Mouse (Mus musculus): Measurements from ENCODE around the gene Enthd1. TPM values are rescaled to one million over a fixed set of nuclear protein-coding genes. Genes with fewer than 3 reads are reported as not detected.
A peak's percentile ranks its signal among the peaks of the same experiment; 100 is the strongest.
"Not testable (repeated sequence)": the region's sequence is repeated elsewhere in the genome, so short reads cannot be mapped to it uniquely, and the experiment has no call there.

The Enthd1 gene
- polyA plus RNA-seq, 1 experiment from 2014 or later, result not detected

DNA sequence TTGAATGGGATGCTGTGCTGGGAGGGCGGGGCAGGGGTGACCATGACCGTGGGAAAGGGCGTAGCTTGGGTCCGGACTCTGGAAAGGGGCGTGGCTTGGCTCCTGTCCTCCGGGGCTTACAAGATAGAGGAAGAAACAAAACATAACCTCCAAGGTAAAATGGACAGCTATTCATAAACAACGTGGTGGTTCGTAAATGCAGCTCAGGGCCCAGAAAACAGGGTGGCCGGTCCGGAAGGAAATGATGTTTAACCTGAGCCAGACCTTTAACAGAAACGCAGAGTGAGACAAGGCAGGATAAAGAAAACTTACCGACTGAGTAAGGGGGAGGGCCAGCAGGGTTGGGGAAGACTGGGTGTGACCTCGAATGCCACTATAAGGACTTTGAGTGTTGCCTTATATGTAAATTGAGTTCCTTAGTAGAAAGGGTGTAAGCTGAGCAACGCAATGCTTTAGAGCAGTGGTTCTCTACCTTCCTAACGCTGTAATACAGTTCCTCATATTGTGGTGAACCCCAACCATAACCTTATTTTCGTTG, 34.3 kb upstream of the Enthd1 start:
- no peak overlapping the region for H3K27ac ChIP-seq (ENCODE audit: low read length)
- no peak; the same call in 1 of the 2 replicates for ATAC-seq (ENCODE audit: insufficient number of reproducible peaks, insufficient read depth, low FRiP score, low read depth)
- H3K9ac ChIP-seq (replicated peaks; ENCODE audit: low read depth, low read length), result no peak overlapping the region
- H3K9me3 ChIP-seq (ENCODE audit: control insufficient read depth, low read depth, low read length), result no peaks in the 10 kb centered on the region
- peaks cover 7% of the 10 kb centered on the region; the same call in 1 of the 2 replicates for H3K4me1 ChIP-seq (ENCODE audit: control insufficient read depth, insufficient read depth, low read length)
- WGBS, result 33% methylated on average over 16 of the region's 16 CpGs
- H3K4me2 ChIP-seq (replicated peaks; ENCODE audit: low read depth, low read length), result peak overlapping the region; percentile 21; the same call in 1 of the 2 replicates
- H3K36me3 ChIP-seq (ENCODE audit: control insufficient read depth, insufficient read depth, low read length), result no peaks in the 10 kb centered on the region
- no peak overlapping the region for H3K4me3 ChIP-seq (ENCODE audit: low read depth, low read length)
- H3K27me3 ChIP-seq (ENCODE audit: control insufficient read depth, insufficient read depth, low read length), result no peaks in the 10 kb centered on the region

GRCm38 (mm10) chr15:80598750-80599149, 33.8 kb upstream of the Enthd1 start:
- 70% methylated on average over 12 of the region's 12 CpGs for WGBS
- no peak overlapping the region for H3K4me3 ChIP-seq (ENCODE audit: low read depth, low read length)
- ATAC-seq (ENCODE audit: insufficient number of reproducible peaks, insufficient read depth, low FRiP score, low read depth), result no peak

GRCm38 (mm10) chr15:80593877-80594276, 28.9 kb upstream of the Enthd1 start:
- no peak overlapping the region for H3K27ac ChIP-seq (ENCODE audit: low read length)
- 65% methylated on average over 5 of the region's 5 CpGs for WGBS
- ATAC-seq (ENCODE audit: insufficient number of reproducible peaks, insufficient read depth, low FRiP score, low read depth), result no peak

More at GRCm38 (mm10) chr15:80598750-80599149, 33.8 kb upstream of the Enthd1 start:
- H3K27me3 ChIP-seq (ENCODE audit: control insufficient read depth, insufficient read depth, low read length), result no peaks in the 10 kb centered on the region
- no peak overlapping the region for H3K9ac ChIP-seq (replicated peaks; ENCODE audit: low read depth, low read length)
- H3K9me3 ChIP-seq (ENCODE audit: control insufficient read depth, low read depth, low read length), result no peaks in the 10 kb centered on the region
- no peaks in the 10 kb centered on the region for H3K36me3 ChIP-seq (ENCODE audit: control insufficient read depth, insufficient read depth, low read length)
- H3K27ac ChIP-seq (ENCODE audit: low read length), result no peak overlapping the region
- H3K4me1 ChIP-seq (ENCODE audit: control insufficient read depth, insufficient read depth, low read length), result peaks cover 7% of the 10 kb centered on the region; the same call in 1 of the 2 replicates
- no peak overlapping the region for H3K4me2 ChIP-seq (replicated peaks; ENCODE audit: low read depth, low read length)

DNA sequence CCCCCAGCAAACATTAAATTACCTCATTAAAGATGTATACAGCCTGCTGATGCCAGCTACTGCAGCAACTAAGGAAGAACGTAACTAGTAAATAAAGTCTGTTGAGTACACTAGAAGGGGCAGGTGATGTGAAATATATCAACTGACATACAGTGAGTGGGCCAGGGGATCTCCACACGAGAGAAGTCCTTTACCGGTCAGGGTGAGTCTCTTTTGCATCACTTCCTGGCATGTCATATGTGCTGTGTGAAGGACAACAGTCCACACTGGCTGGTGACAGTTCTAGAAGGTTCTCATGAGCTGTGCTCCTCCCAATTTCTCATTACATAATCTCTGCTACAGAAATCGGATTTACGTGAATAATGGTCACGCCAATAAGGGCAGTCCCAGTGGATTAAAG, 27.8 kb upstream of the Enthd1 start:
- Histone ChIP-seq H3K9me3 (ENCODE audit: control insufficient read depth, low read depth, low read length) (no peaks in the 10 kb centered on the region), H3K9ac (replicated peaks; ENCODE audit: low read depth, low read length) (no peak overlapping the region), H3K27ac (ENCODE audit: low read length) (no peak overlapping the region), H3K4me2 (replicated peaks; ENCODE audit: low read depth, low read length) (no peak overlapping the region), H3K27me3 (ENCODE audit: control insufficient read depth, insufficient read depth, low read length) (no peaks in the 10 kb centered on the region), H3K4me3 (ENCODE audit: low read depth, low read length) (no peak overlapping the region), H3K36me3 (ENCODE audit: control insufficient read depth, insufficient read depth, low read length) (no peaks in the 10 kb centered on the region), H3K4me1 (ENCODE audit: control insufficient read depth, insufficient read depth, low read length) (no peaks in the 10 kb centered on the region)
- no peak for ATAC-seq (ENCODE audit: insufficient number of reproducible peaks, insufficient read depth, low FRiP score, low read depth)
- 77% methylated on average over 6 of the region's 6 CpGs for WGBS

More at GRCm38 (mm10) chr15:80593877-80594276, 28.9 kb upstream of the Enthd1 start:
- H3K4me2 ChIP-seq (replicated peaks; ENCODE audit: low read depth, low read length), result no peak overlapping the region
- H3K36me3 ChIP-seq (ENCODE audit: control insufficient read depth, insufficient read depth, low read length), result no peaks in the 10 kb centered on the region
- H3K4me3 ChIP-seq (ENCODE audit: low read depth, low read length), result no peak overlapping the region
- no peak overlapping the region for H3K9ac ChIP-seq (replicated peaks; ENCODE audit: low read depth, low read length)
- no peaks in the 10 kb centered on the region for H3K9me3 ChIP-seq (ENCODE audit: control insufficient read depth, low read depth, low read length)
- no peaks in the 10 kb centered on the region for H3K27me3 ChIP-seq (ENCODE audit: control insufficient read depth, insufficient read depth, low read length)
- H3K4me1 ChIP-seq (ENCODE audit: control insufficient read depth, insufficient read depth, low read length), result peaks cover under 1% of the 10 kb centered on the region; the same call in 1 of the 2 replicates

DNA sequence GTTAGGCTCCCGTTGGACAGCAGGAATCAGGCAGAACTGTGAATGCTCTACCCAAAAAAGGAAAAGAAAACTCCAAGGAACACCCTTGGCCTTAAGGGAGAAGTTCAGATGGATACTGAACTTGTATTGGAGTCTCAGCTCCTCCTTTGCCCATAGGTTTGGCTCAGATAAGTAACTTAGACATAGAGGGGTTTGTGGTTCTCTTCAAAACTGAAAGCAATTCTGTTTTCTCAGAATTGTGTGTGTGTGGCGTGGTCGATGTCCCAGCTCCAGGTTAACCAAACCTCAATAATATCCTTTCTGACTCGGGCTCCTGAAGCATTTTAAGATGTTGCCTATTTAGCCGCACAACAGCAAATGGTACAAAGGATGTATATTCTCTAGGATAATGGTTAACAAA, 25.7 kb upstream of the Enthd1 start:
- Histone ChIP-seq H3K9ac (replicated peaks; ENCODE audit: low read depth, low read length) (no peak overlapping the region), H3K36me3 (ENCODE audit: control insufficient read depth, insufficient read depth, low read length) (no peaks in the 10 kb centered on the region), H3K9me3 (ENCODE audit: control insufficient read depth, low read depth, low read length) (no peaks in the 10 kb centered on the region), H3K27ac (ENCODE audit: low read length) (no peak overlapping the region), H3K4me2 (replicated peaks; ENCODE audit: low read depth, low read length) (no peak overlapping the region), H3K4me1 (ENCODE audit: control insufficient read depth, insufficient read depth, low read length) (no peaks in the 10 kb centered on the region), H3K27me3 (ENCODE audit: control insufficient read depth, insufficient read depth, low read length) (no peaks in the 10 kb centered on the region), H3K4me3 (ENCODE audit: low read depth, low read length) (no peak overlapping the region)
- 89% methylated on average over 5 of the region's 5 CpGs for WGBS
- ATAC-seq (ENCODE audit: insufficient number of reproducible peaks, insufficient read depth, low FRiP score, low read depth), result no peak

DNA sequence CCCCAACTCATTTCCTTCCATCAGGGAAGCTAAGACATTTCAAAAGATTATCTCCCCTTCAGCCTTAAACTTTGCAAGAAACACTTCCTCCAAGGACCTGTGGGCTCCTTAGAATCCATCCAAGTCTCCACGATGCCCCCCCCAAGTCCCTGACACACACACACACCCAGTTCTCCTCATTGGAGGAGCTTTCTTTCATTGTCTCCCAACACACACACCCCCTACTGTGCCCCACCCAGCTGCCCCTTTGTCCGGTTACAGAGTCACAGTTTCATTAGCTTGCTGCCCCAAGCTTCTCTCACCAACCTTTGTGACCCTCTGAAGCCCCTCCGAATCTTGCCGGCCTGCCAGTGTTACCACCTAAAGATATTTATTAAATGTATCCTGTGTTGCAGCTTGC, 21.3 kb upstream of the Enthd1 start:
- Histone ChIP-seq H3K4me2 (replicated peaks; ENCODE audit: low read depth, low read length) (no peak overlapping the region), H3K4me3 (ENCODE audit: low read depth, low read length) (no peak overlapping the region), H3K27me3 (ENCODE audit: control insufficient read depth, insufficient read depth, low read length) (no peaks in the 10 kb centered on the region), H3K27ac (ENCODE audit: low read length) (no peak overlapping the region), H3K9ac (replicated peaks; ENCODE audit: low read depth, low read length) (no peak overlapping the region), H3K4me1 (ENCODE audit: control insufficient read depth, insufficient read depth, low read length) (no peaks in the 10 kb centered on the region), H3K9me3 (ENCODE audit: control insufficient read depth, low read depth, low read length) (no peaks in the 10 kb centered on the region), H3K36me3 (ENCODE audit: control insufficient read depth, insufficient read depth, low read length) (no peaks in the 10 kb centered on the region)
- WGBS, result 43% methylated on average over 4 of the region's 4 CpGs
- ATAC-seq (ENCODE audit: insufficient number of reproducible peaks, insufficient read depth, low FRiP score, low read depth), result no peak

- WGBS, result 62% methylated on average over 20 of the region's 20 CpGs
- ATAC-seq (ENCODE audit: insufficient number of reproducible peaks, insufficient read depth, low FRiP score, low read depth), result no peak
Observed at GRCm38 (mm10) chr15:80582581-80583495, 17.9 kb upstream of the Enthd1 start.

DNA sequence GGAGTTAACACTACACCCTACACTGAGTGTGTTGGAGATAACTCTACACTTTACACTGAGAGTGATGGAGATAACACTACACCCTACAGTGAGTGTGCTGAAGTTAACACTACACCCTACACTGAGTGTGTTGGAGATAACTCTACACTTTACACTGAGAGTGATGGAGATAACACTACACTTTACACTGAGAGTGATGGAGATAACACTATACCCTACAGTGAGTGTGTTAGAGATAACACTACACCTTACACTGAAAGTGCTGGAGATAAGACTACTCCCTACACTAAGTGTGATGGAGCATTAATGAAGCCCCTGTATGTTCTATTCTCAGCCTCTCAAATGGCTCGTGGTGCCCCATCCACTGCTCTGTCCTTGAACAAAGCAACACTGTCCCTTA, 15.6 kb upstream of the Enthd1 start:
- 67% methylated on average over 1 of the region's 1 CpGs for WGBS
- not testable (repeated sequence) for ATAC-seq (ENCODE audit: insufficient number of reproducible peaks, insufficient read depth, low FRiP score, low read depth); H3K27me3 ChIP-seq (ENCODE audit: control insufficient read depth, insufficient read depth, low read length); H3K4me1 ChIP-seq (ENCODE audit: control insufficient read depth, insufficient read depth, low read length); H3K27ac ChIP-seq (ENCODE audit: low read length); H3K36me3 ChIP-seq (ENCODE audit: control insufficient read depth, insufficient read depth, low read length); H3K4me3 ChIP-seq (ENCODE audit: low read depth, low read length); H3K9ac ChIP-seq (replicated peaks; ENCODE audit: low read depth, low read length); H3K9me3 ChIP-seq (ENCODE audit: control insufficient read depth, low read depth, low read length); H3K4me2 ChIP-seq (replicated peaks; ENCODE audit: low read depth, low read length)

More at GRCm38 (mm10) chr15:80582581-80583495, 17.9 kb upstream of the Enthd1 start:
- Histone ChIP-seq H3K27ac (ENCODE audit: low read length) (no peak overlapping the region), H3K4me2 (replicated peaks; ENCODE audit: low read depth, low read length) (no peak overlapping the region), H3K36me3 (ENCODE audit: control insufficient read depth, insufficient read depth, low read length) (no peaks in the 10 kb centered on the region), H3K9me3 (ENCODE audit: control insufficient read depth, low read depth, low read length) (no peaks in the 10 kb centered on the region), H3K9ac (replicated peaks; ENCODE audit: low read depth, low read length) (no peak overlapping the region), H3K4me3 (ENCODE audit: low read depth, low read length) (no peak overlapping the region), H3K4me1 (ENCODE audit: control insufficient read depth, insufficient read depth, low read length) (no peaks in the 10 kb centered on the region), H3K27me3 (ENCODE audit: control insufficient read depth, insufficient read depth, low read length) (no peaks in the 10 kb centered on the region)
